Mouse (Mus musculus) liver, embryonic 14.5 days (tissue): Measurements from ENCODE around the gene Capn2. TPM values are rescaled to one million over a fixed set of nuclear protein-coding genes. Genes with fewer than 3 reads are reported as not detected.

ENCODE experiments used
- ATAC-seq: fragments of 200-750 bp; cut with Nextera tagmentation; 2 replicates; pipeline ENCODE4 v1.8.0; 2017; ENCODE audit warnings: moderate number of reproducible peaks, mild to moderate bottlenecking, moderate library complexity; ENCODE audit not compliant: insufficient read depth
- DNase-seq, 3 experiments: peaks; one replicate each; pipeline ENCODE4 v3.0.0-alpha.2; 2012 to 2013; ENCODE audit warnings: low read depth in 3 of 3, low spot score in 3 of 3
- H3K27ac ChIP-seq: fragments of 300-500 bp; sonication (generic); 2 replicates; pipeline ENCODE4 v1.5.1; 2014; ENCODE audit warnings: moderate library complexity, mild to moderate bottlenecking, control low read depth, inconsistent platforms
- H3K27me3 ChIP-seq: fragments of 300-500 bp; sonication (generic); 2 replicates; pipeline ENCODE4 v1.6.1; 2014; ENCODE audit warnings: mild to moderate bottlenecking, low read length, moderate library complexity; ENCODE audit not compliant: control insufficient read depth, insufficient read depth
- H3K36me3 ChIP-seq: fragments of 300-500 bp; sonication (generic); replicated peaks from 2 replicates; pipeline ENCODE4 v1.6.1; 2014; ENCODE audit warnings: low read depth; ENCODE audit not compliant: control insufficient read depth, insufficient read depth
- H3K4me1 ChIP-seq, 2 experiments: fragments of 200-500 bp in 1 of 2; fragments of 300-500 bp in 1 of 2; sonication (generic) in 1 of 2; replicated peaks; 2 replicates each; pipeline ENCODE4 v1.6.1; 2012 to 2014; ENCODE audit warnings: antibody characterized with exemption in 1 of 2, inconsistent platforms in 1 of 2, low read length in 1 of 2; ENCODE audit not compliant: control insufficient read depth in 2 of 2, insufficient read depth in 2 of 2
- H3K4me2 ChIP-seq: fragments of 300-500 bp; sonication (generic); 2 replicates; pipeline ENCODE4 v1.6.1; 2014; ENCODE audit warnings: low read depth, mild to moderate bottlenecking, control low read depth, moderate library complexity
- H3K4me3 ChIP-seq, 2 experiments: fragments of 200-500 bp in 1 of 2; fragments of 300-500 bp in 1 of 2; sonication (generic) in 1 of 2; 2 replicates each; pipeline ENCODE4 v1.5.1; 2012 to 2014; ENCODE audit warnings: low read depth in 2 of 2, low read length in 2 of 2, mild to moderate bottlenecking in 2 of 2, control low read depth in 1 of 2, inconsistent platforms in 1 of 2, moderate library complexity in 1 of 2; ENCODE audit not compliant: insufficient read depth in 1 of 2
- H3K9ac ChIP-seq: fragments of 300-500 bp; sonication (generic); replicated peaks from 2 replicates; pipeline ENCODE4 v1.6.1; 2014; ENCODE audit warnings: mild to moderate bottlenecking, control low read depth, moderate library complexity
- H3K9me3 ChIP-seq: fragments of 300-500 bp; sonication (generic); 2 replicates; pipeline ENCODE4 v1.6.1; 2016; ENCODE audit warnings: low read length, mixed read lengths; ENCODE audit not compliant: control insufficient read depth
- CTCF ChIP-seq: IDR thresholded peaks from 2 replicates; pipeline ENCODE4 v1.5.1; 2016; ENCODE audit warnings: antibody characterized with exemption, low read depth, control low read depth
- EP300 ChIP-seq: IDR thresholded peaks from 2 replicates; pipeline ENCODE4 v1.6.1; 2016; ENCODE audit warnings: antibody characterized with exemption, low read depth
- WGBS: fragments of 180-500 bp; shearing (Covaris S2); extraction: QIAGEN DNeasy Blood & Tissue Kit; methylation state at CpG from one replicate; pipeline ENCODE4 v1.1.7; 2014; ENCODE audit not compliant: insufficient replicate concordance; 5-methylcytosine and 5-hydroxymethylcytosine counted together
- polyA plus RNA-seq, 2 experiments: library from polyadenylated mRNA; depleted of rRNA in 1 of 2; stranded (reverse) in 1 of 2; unstranded in 1 of 2; fragments of >200 nt; fragmentation: Nextera tagmentation in 1 of 2; extraction: Ambion mirVana in 1 of 2; gene quantifications; 2 replicates each; pipeline versions ENCODE4 v1.2.1 to v1.2.3; 2012 to 2014

Capn2 gene
- polyA plus RNA-seq, 2 experiments = 9.8 to 13.6 TPM

DNA sequence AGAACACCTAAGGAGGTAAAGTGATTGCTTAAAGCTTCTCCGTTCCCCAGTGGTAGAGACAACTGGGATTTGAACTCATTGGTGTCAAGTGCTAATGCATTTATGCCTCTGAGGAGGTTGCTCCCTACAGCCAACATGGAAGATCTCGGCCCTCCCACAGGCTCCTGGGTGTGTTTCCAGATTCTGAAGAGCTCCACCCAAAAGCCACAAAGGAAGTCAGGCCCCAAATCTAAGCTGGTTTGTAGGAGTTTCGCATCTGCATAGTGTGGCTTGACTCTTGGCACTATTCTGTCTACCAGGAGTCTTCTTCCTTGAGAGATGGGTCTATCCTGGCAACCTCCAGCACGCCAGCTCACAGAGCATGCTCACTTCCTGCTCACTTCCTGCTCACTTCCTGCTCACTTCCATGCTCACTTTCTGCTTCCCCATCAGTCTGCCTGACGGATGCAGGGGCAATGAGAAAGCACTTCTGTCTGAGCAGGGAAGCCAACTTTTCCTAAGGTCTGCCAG, 4.5 kb downstream of the Capn2 start:
- DNase-seq = no peak
- Histone ChIP-seq H3K27ac (no peak overlapping the region), H3K4me2 (no peak overlapping the region), H3K9me3 (no peaks in the 10 kb centered on the region), H3K36me3 (no peaks in the 10 kb centered on the region), H3K9ac (no peak overlapping the region), H3K27me3 (peaks cover 14% of the 10 kb centered on the region), H3K4me1 (no peaks in the 10 kb centered on the region; a peak in 1 of 4 replicates), H3K4me3 (no peak overlapping the region)
- 29% methylated on average over 5 of the region's 5 CpGs for WGBS
- ATAC-seq = no peak
- TF ChIP-seq CTCF (no peak), EP300 (no peak)

DNA sequence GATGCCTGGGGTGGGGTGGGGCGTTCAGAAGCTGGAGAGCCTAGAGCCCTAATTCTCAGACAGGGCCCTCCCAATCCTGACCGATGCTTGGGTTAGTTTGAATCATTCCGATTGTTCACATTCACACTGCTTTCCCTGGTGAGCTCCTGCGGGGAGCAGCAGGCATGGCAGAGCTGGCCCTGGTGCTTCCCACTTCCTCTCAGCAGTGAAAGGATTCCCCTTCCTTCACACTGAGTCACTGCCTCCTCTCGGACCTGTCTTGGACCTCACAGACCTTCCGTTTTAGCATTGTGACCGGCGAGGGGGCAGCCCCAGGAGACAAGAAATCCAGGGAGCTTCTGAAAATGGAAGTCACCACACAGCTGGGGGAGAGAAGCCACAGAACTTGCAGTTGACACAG, 5.6 kb downstream of the Capn2 start:
- no peaks in the 10 kb centered on the region for H3K36me3 ChIP-seq
- no peak for ATAC-seq
- no peaks in the 10 kb centered on the region for H3K9me3 ChIP-seq
- 51% methylated on average over 8 of the region's 8 CpGs for WGBS
- no peak overlapping the region for H3K27ac ChIP-seq
- no peak overlapping the region for H3K4me3 ChIP-seq
- H3K4me1 ChIP-seq = no peaks in the 10 kb centered on the region; a peak in 1 of 4 replicates
- TF ChIP-seq CTCF (no peak), EP300 (no peak)
- no peak for DNase-seq
- no peak overlapping the region for H3K9ac ChIP-seq
- H3K4me2 ChIP-seq = no peak overlapping the region
- H3K27me3 ChIP-seq = peaks cover 2% of the 10 kb centered on the region

DNA sequence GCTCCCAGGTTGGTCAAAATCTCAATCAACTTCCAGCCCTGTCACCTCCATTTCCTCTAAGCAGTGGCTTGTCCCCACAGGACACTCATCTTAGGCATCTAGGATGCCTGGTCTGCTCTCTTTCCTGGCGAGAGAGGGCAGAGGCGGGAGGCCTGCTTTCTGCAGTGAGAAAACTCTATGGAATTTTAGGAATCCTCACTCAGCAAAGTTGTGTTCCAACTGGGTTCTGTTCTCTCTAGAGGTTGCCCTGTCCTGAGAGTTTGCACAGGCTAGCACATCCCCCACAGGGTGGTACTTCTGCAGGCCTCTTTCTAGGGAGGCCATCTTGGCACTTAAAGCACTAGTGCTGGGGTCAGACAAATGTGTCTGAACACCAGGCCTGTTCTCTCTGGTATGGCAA, 6.3 kb downstream of the Capn2 start:
- no peak for TF ChIP-seq CTCF
- TF ChIP-seq EP300 = no peak
- peaks cover 0 to 4% of the 10 kb centered on the region in 2 experiments; a peak in 2 of 4 replicates for H3K4me1 ChIP-seq
- H3K9me3 ChIP-seq = no peaks in the 10 kb centered on the region
- no peak overlapping the region for H3K9ac ChIP-seq
- no peaks in the 10 kb centered on the region for H3K36me3 ChIP-seq
- DNase-seq (no peak), ATAC-seq (no peak)
- no peak overlapping the region for H3K4me3 ChIP-seq
- no peak overlapping the region for H3K4me2 ChIP-seq
- 43% methylated on average over 2 of the region's 2 CpGs for WGBS
- H3K27ac ChIP-seq = no peak overlapping the region
- H3K27me3 ChIP-seq = no peaks in the 10 kb centered on the region; the same call in 1 of the 2 replicates

DNA sequence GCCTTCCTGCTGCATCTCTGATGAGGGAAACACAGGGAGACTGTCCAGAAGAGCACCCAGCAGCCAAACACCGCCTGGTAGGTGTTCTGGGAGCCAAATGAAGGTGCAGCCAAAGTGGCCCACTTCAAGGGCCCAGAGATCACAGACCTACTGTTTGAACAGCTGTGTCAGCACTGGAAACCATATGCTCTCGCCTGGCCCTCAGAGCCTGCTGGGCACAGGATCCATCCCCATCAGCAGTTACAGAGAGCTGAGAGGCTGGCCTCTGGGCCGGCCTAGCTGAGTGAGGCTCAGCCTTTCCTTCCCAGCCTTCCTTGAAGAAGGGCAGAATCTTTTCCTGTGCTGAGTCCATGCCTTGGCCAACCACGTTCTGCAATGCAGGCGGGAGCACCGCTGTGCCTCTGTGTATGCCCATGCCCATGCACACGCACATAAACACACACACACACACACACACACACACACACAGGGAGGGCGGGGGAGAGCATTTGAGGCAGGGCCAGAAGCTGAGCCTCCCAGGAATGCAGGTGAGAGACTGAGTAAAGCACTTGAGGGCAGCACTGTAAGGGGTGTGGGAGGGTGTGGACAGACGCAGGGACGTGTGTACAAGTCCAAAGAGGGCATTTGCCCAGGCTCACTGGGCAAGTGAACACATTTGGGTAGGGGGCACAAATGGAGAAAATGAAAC, 8.2 kb downstream of the Capn2 start:
- no peaks in the 10 kb centered on the region for H3K27me3 ChIP-seq
- DNase-seq = no peak
- H3K9ac ChIP-seq = no peak overlapping the region
- peaks cover 0 to 10% of the 10 kb centered on the region in 2 experiments; a peak in 2 of 4 replicates for H3K4me1 ChIP-seq
- H3K36me3 ChIP-seq = no peaks in the 10 kb centered on the region
- no peak for ATAC-seq
- H3K4me2 ChIP-seq = no peak overlapping the region
- WGBS = 69% methylated on average over 10 of the region's 10 CpGs
- TF ChIP-seq EP300 (no peak), CTCF (no peak)
- H3K27ac ChIP-seq = no peak overlapping the region
- no peaks in the 10 kb centered on the region for H3K9me3 ChIP-seq
- no peak overlapping the region for H3K4me3 ChIP-seq

DNA sequence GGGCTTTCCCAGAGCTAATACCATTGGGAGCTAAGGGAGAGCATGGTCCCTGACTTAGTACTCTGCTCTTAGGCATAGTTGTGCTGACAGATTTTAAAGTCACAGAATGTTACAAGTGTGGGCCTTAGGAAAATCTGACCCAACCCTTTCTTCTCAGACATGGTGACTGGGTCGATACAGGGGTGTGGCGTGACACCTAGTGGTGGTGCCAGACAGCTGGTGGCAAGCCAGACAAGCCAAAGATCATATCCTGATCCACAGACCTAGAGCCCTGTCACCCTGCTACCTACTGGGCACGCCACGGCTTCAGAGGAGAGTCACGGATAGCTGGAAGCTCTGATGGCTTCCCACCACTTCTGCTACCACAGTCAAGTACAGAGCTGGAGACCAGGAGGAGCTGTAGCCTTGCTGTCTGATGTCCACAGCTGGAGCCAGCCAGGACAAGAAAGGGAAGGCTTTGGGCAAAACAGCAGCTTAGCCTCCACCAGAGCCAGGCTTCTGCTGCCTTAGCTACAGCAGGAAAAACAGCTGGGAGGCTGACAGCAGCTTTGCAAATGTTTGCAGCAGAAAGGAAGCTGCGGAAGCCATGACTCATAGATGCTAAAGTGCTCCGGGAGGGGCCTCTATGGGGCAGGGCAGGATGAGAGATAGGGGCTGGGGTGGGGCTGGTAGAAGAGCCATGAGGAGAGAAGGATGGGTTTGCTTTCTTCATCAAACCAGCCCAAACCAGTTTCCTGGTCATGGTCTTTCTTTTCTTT, 11.0 kb downstream of the Capn2 start:
- DNase-seq = peak in 1 of 3 experiments; percentile 36

More for the DNA sequence above, 11.0 kb downstream of the Capn2 start:
- Histone ChIP-seq H3K4me2 (no peak overlapping the region), H3K4me1 (peaks cover 0 to 25% of the 10 kb centered on the region in 2 experiments; a peak in 2 of 4 replicates), H3K9ac (no peak overlapping the region), H3K27ac (no peak overlapping the region), H3K27me3 (no peaks in the 10 kb centered on the region), H3K9me3 (no peaks in the 10 kb centered on the region), H3K4me3 (no peak overlapping the region), H3K36me3 (no peaks in the 10 kb centered on the region)
- peak; percentile 58 for ATAC-seq
- WGBS = 16% methylated on average over 7 of the region's 7 CpGs
- TF ChIP-seq EP300 (no peak), CTCF (peak; percentile 37; the same call in 1 of the 2 replicates)
